Mouse (Mus musculus): Measurements from ENCODE around the gene Fem1a. TPM values are rescaled to one million over a fixed set of nuclear protein-coding genes. Genes with fewer than 3 reads are reported as not detected.
"Not testable (repeated sequence)": the region's sequence is repeated elsewhere in the genome, so short reads cannot be mapped to it uniquely, and the experiment has no call there.

Fem1a gene
- total RNA-seq, 2 experiments from 2014 or later: 36.4 to 37.1 TPM

DNA sequence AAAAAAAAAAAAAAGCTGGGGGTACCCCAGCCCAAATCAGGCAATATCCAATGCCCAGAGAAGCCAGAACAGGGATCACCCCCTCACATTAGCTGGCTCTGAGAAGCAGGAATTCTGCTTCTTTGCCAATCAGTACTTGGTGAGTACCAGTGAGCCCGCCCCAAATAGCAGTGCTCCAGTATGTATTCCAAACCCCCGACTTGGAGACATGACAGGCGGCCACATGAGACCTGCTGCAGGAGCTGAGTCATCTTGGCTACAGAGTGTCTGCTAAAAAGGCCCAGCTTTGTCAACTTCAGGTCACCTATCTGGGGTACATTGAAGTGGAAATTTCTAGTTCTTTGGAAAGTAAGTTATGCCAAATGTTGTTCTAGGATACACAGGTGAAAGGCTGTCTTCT lies 30.0 kb upstream of the Fem1a start:
- DNase-seq (ENCODE audit: low spot score in 2 of 2): no peak
- no peak for TF ChIP-seq CTCF (conservative IDR thresholded peaks at IDR 0.05)
- Histone ChIP-seq H3K4me3 (no peak overlapping the region), H3K27ac (no peak overlapping the region)

GRCm38 (mm10) chr17:56229943-56230342 lies 26.7 kb upstream of the Fem1a start:
- peak overlapping the region; percentile 90 for H3K27ac ChIP-seq
- no peak for TF ChIP-seq CTCF (conservative IDR thresholded peaks at IDR 0.05)
- DNase-seq (ENCODE audit: low spot score in 2 of 2): peak; percentile 74 to 88

GRCm38 (mm10) chr17:56233389-56233788 lies 23.2 kb upstream of the Fem1a start:
- Histone ChIP-seq H3K27ac (peak overlapping the region; percentile 95), H3K4me3 (peak overlapping the region; percentile 19; the same call in 1 of the 2 replicates)
- TF ChIP-seq CTCF (conservative IDR thresholded peaks at IDR 0.05): no peak
- no peak for DNase-seq (ENCODE audit: low spot score in 2 of 2)

More at GRCm38 (mm10) chr17:56229943-56230342, 26.7 kb upstream of the Fem1a start:
- no peak overlapping the region for H3K4me3 ChIP-seq

GRCm38 (mm10) chr17:56233818-56234469 lies 22.7 kb upstream of the Fem1a start:
- peak overlapping the region; percentile 95 for H3K27ac ChIP-seq
- peak overlapping the region; percentile 19 for H3K4me3 ChIP-seq
- no peak for TF ChIP-seq CTCF (conservative IDR thresholded peaks at IDR 0.05)
- peak; percentile 85 to 91 for DNase-seq (ENCODE audit: low spot score in 2 of 2)

- H3K4me3 ChIP-seq: peak overlapping the region; percentile 54
- 0 out of 2 replicates have a peak, but pooled peaks have one; percentile 11 for TF ChIP-seq CTCF (conservative IDR thresholded peaks at IDR 0.05)
- peak; percentile 75 to 85 for DNase-seq (ENCODE audit: low spot score in 2 of 2)
- H3K27ac ChIP-seq: peak overlapping the region; percentile 92
Measured at GRCm38 (mm10) chr17:56241541-56242401, 14.8 kb upstream of the Fem1a start.

DNA sequence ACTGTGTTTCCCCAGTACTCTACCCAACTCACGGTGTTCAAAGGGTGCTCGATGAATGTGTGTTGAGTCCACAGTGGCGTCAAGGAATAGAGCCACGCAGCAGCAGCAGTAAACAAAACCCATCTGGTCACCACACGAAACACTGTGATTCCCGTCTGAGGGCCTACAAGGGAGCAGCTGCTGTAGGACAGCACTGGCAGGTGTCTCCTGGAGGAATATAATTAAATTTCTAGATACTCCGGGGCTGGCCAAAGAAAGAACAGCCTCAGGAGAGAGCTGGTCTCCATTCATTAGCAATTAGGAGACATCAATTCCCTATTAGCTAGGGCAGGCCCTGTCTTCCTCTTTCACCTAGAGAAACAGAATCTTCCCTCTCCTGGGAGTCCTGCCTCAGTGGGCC lies 11.0 kb upstream of the Fem1a start:
- TF ChIP-seq CTCF (conservative IDR thresholded peaks at IDR 0.05): no peak
- Histone ChIP-seq H3K27ac (no peak overlapping the region), H3K4me3 (no peak overlapping the region)
- DNase-seq (ENCODE audit: low spot score in 2 of 2): no peak

GRCm38 (mm10) chr17:56251136-56251829 lies 5.3 kb upstream of the Fem1a start:
- Histone ChIP-seq H3K4me3 (peak overlapping the region; percentile 31; the same call in 1 of the 2 replicates), H3K27ac (peak overlapping the region; percentile 95)
- TF ChIP-seq CTCF (conservative IDR thresholded peaks at IDR 0.05): peak; percentile 78
- peak; percentile 68 to 79 for DNase-seq (ENCODE audit: low spot score in 2 of 2)

DNA sequence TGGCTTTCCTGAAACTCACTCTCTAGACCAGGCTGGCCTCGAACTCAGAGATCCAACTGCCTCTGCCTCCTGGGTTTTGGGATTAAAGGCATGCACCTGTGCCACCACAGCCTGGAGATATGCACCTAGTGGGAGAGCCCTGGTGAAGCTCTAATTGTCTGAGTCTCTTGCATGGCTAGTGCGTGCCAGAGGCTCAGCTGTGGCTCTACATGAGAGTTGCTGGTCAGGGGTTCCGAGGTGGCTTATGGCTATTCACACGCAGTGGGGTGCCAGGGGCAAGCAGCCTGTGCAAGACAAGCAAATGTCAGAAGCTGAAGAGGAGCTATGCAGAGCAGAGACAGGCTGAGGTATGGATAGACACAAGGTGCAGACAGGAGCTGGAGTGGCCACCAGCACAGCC lies 1.9 kb upstream of the Fem1a start:
- no peak overlapping the region for H3K4me3 ChIP-seq
- no peak for TF ChIP-seq CTCF (conservative IDR thresholded peaks at IDR 0.05)
- H3K27ac ChIP-seq: peak overlapping the region; percentile 82
- DNase-seq (ENCODE audit: low spot score in 2 of 2): no peak

DNA sequence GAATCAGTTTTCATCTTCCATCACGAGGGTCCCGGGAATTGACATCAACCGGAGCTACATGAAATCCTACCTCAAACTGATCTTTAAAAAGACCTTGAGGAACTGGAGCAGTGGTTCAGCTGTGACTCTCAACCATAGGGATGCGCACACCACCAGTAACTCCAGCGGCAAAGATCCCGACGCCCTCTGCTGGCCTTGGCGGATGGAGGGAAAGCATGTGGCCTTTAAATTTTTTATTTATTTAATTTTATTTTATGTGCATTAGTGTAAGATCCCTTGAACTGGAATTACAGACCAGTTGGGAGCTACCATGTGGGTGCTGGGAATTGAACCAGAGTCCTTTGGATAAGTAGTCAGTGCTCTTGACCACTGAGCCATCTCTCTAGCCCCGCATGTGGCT lies 1.2 kb upstream of the Fem1a start:
- peak; percentile 63 for DNase-seq (ENCODE audit: low spot score in 2 of 2)
- Histone ChIP-seq H3K27ac (peak overlapping the region; percentile 82), H3K4me3 (peak overlapping the region; percentile 21; the same call in 1 of the 2 replicates)
- TF ChIP-seq CTCF (conservative IDR thresholded peaks at IDR 0.05): no peak

DNA sequence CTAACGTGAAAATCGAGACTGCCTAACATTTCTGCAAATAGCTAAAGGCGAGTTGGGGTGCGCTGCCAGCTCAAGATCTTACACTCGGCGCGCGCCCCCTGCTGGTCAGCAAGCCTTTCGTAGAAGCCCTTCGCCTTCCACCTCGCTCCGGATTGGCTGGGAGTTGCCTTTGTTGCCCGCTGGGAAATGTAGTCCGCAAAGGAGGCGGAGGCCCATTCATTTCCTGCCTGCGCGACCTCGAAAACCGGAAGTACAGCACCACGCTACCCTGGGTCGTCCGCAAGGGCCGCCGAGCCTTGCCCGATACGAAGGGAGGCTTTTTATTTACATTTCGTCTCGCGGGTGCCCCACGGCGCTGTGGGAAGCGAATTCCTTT lies 759 bp upstream of the Fem1a start:
- peak; percentile 84 for TF ChIP-seq CTCF (conservative IDR thresholded peaks at IDR 0.05)
- Histone ChIP-seq H3K4me3 (peak overlapping the region; percentile 67), H3K27ac (peak overlapping the region; percentile 92)
- DNase-seq (ENCODE audit: low spot score in 2 of 2): peak; percentile 99

- no peak for TF ChIP-seq CTCF (conservative IDR thresholded peaks at IDR 0.05)
- peak overlapping the region; percentile 92 for H3K27ac ChIP-seq
- no peak for DNase-seq (ENCODE audit: low spot score in 2 of 2)
- H3K4me3 ChIP-seq: peak overlapping the region; percentile 67
Measured at GRCm38 (mm10) chr17:56257181-56257894, 728 bp downstream of the Fem1a start.

- DNase-seq (ENCODE audit: low spot score in 2 of 2); H3K27ac ChIP-seq: not testable (repeated sequence)
- H3K4me3 ChIP-seq: peak overlapping the region; percentile 67
Measured at GRCm38 (mm10) chr17:56258269-56258668, 1.7 kb downstream of the Fem1a start.

DNA sequence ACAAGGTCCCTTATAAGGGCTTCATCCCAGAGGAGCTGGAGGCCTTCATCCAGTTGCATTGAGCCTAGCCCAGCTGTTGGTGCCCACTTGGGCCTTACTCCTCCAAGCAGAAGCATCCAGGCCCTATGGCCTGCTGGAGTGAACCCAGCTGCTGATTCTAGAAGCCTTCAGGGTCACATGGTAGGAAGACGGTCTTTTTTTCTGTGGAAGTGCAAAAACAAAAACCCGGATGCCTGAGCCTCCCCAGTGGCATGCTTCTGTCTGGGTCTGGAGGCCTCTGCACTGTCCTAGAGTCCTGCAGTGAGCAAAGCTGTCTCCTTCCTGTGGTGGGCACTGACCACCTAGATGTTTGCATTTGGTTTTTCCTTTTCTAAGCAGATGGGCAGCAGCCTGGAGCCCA lies 2.2 kb downstream of the Fem1a start:
- not testable (repeated sequence) for H3K27ac ChIP-seq; DNase-seq (ENCODE audit: low spot score in 2 of 2)
- H3K4me3 ChIP-seq: peak overlapping the region; percentile 67
